In the genomic region with DNA sequence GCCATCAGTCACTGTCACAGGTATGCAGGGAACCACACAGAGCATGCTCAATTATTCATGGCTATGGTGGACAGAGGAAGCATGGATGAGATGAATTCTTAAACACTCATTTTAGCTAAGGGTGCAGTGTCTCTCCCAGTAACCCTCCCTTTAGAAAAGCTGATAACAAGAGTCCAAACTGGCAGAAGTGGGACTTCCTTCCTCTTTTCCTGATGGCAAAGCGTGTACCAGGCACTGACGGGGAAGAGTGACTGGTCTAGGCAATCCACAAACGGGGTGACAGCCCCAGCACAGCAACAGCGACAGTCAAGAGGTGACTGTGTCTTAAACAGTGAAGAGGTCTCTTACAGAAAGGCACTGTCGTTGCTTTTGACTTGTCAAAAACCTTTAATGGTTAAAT, we compare ENCODE assay signal across 26 mouse cellular contexts. TPM values are rescaled to one million over a fixed set of nuclear protein-coding genes. Genes with fewer than 3 reads are reported as not detected.
DNase-seq lines count a peak whose midpoint lies in the region; ATAC-seq and TF ChIP-seq lines count a peak whose summit lies in the region.
"Had no signal": no experiment of that assay in that cellular context is flagged by ENCODE, and none has a peak within 500 bp of the region (broad histone marks: within the 10 kb centered on the region; RNA-seq: fewer than 3 reads in every experiment).

No protein-coding gene starts in this region.

- H3K9me3 ChIP-seq in hindbrain, embryonic 15.5 days = no peaks in the 10 kb centered on the region
- no peaks in the 10 kb centered on the region for H3K9me3 ChIP-seq in hindbrain, postnatal 0 days (ENCODE audit: low read length)
- H3K9me3 ChIP-seq in MEL (replicated peaks; ENCODE audit: insufficient read depth, low read length) = no peaks in the 10 kb centered on the region
- H3K9me3 ChIP-seq in stomach, postnatal 0 days (ENCODE audit: control insufficient read depth, low read length) = no peaks in the 10 kb centered on the region
- H3K9me3 ChIP-seq: embryonic facial prominence, embryonic 10.5 days; forebrain, embryonic 13.5 days; G1E; heart, embryonic 12.5 days; hindbrain, embryonic 10.5 days had no signal

- TF ChIP-seq POLR2A in MEL (IDR thresholded peaks at IDR 0.05; ENCODE audit: control insufficient read depth in 1 of 2, insufficient read depth in 1 of 2, low read depth in 1 of 2, low read length in 2 of 2, poor library complexity in 1 of 2) = no peak
- no peak for TF ChIP-seq POLR2A in bone marrow macrophage, adult 2 months (IDR thresholded peaks at IDR 0.05; ENCODE audit: borderline replicate concordance, low read depth, low read length)

- H3K27me3 ChIP-seq in hindbrain, embryonic 15.5 days = no peaks in the 10 kb centered on the region
- H3K27me3 ChIP-seq in hindbrain, postnatal 0 days (ENCODE audit: insufficient read depth, low read length) = no peaks in the 10 kb centered on the region
- no peaks in the 10 kb centered on the region for H3K27me3 ChIP-seq in MEL (ENCODE audit: control insufficient read depth in 1 of 2, insufficient read depth in 2 of 2, low read length in 2 of 2)
- no peaks in the 10 kb centered on the region for H3K27me3 ChIP-seq in stomach, postnatal 0 days (ENCODE audit: control insufficient read depth, insufficient read depth, low read length)
- H3K27me3 ChIP-seq: forebrain, embryonic 13.5 days; heart, embryonic 12.5 days; Patski had no signal

- no peak overlapping the region for H3K4me2 ChIP-seq in hindbrain, embryonic 15.5 days
- no peak overlapping the region for H3K4me2 ChIP-seq in hindbrain, postnatal 0 days (ENCODE audit: low read depth, low read length)
- no peak overlapping the region for H3K4me2 ChIP-seq in stomach, postnatal 0 days (replicated peaks; ENCODE audit: low read depth)
- H3K4me2 ChIP-seq: forebrain, embryonic 13.5 days; heart, embryonic 12.5 days had no signal

- no peaks in the 10 kb centered on the region; the same call in 1 of the 2 replicates for H3K79me2 ChIP-seq in MEL (ENCODE audit: control insufficient read depth, insufficient read depth, low read length, poor library complexity)

- peaks cover 60% of the 10 kb centered on the region for H3K36me3 ChIP-seq in hindbrain, embryonic 15.5 days
- H3K36me3 ChIP-seq in hindbrain, postnatal 0 days (ENCODE audit: insufficient read depth, low read length) = peaks cover 35% of the 10 kb centered on the region
- peaks cover 13 to 32% of the 10 kb centered on the region in 2 experiments for H3K36me3 ChIP-seq in MEL (ENCODE audit: control insufficient read depth in 1 of 2, insufficient read depth in 2 of 2, low read length in 2 of 2)
- H3K36me3 ChIP-seq in stomach, postnatal 0 days (ENCODE audit: control insufficient read depth, insufficient read depth, low read length) = peaks cover 26% of the 10 kb centered on the region

- 0 out of 2 replicates have a peak overlapping the region, but pooled peaks have one; percentile 25 for H3K27ac ChIP-seq in hindbrain, embryonic 15.5 days (replicated peaks)
- no peak overlapping the region for H3K27ac ChIP-seq in hindbrain, postnatal 0 days
- H3K27ac ChIP-seq in MEL (ENCODE audit: control insufficient read depth, low read depth, low read length) = no peak overlapping the region
- H3K27ac ChIP-seq in bone marrow macrophage, adult 2 months (ENCODE audit: insufficient read depth, low read depth, low read length) = peak overlapping the region; percentile 18; the same call in 1 of the 2 replicates
- H3K27ac ChIP-seq in stomach, postnatal 0 days (replicated peaks) = no peak overlapping the region
- H3K27ac ChIP-seq: embryonic facial prominence, embryonic 10.5 days; forebrain, embryonic 13.5 days; gastrocnemius, adult 2 months; heart, adult 2 months; hindbrain, embryonic 10.5 days had no signal

- ATAC-seq in hindbrain, embryonic 15.5 days (ENCODE audit: low FRiP score, low read depth) = no peak
- no peak for ATAC-seq in hindbrain, postnatal 0 days
- no peak for ATAC-seq in stomach, postnatal 0 days (ENCODE audit: low FRiP score, low TSS enrichment)
- ATAC-seq: activated CD4-positive, CD25-positive, alpha-beta regulatory T cell, adult 4 months; CD4-positive, CD25-positive, alpha-beta regulatory T cell, adult 4 months; forebrain, embryonic 13.5 days; inflammation-experienced regulatory T-cells, adult 6 months; intestine, postnatal 0 days; Patski had no signal

- no peaks in the 10 kb centered on the region for H3K4me1 ChIP-seq in hindbrain, embryonic 15.5 days (replicated peaks)
- H3K4me1 ChIP-seq in hindbrain, postnatal 0 days (ENCODE audit: insufficient read depth, low read length) = no peaks in the 10 kb centered on the region
- peaks cover 6 to 10% of the 10 kb centered on the region in 2 experiments; a peak in 3 of 4 replicates for H3K4me1 ChIP-seq in MEL (ENCODE audit: control insufficient read depth in 1 of 2, insufficient read depth in 2 of 2, low read length in 2 of 2)
- H3K4me1 ChIP-seq in bone marrow macrophage, adult 2 months (ENCODE audit: control insufficient read depth, insufficient read depth, low read length) = peaks cover 15% of the 10 kb centered on the region
- no peaks in the 10 kb centered on the region for H3K4me1 ChIP-seq in stomach, postnatal 0 days (replicated peaks; ENCODE audit: control insufficient read depth, insufficient read depth)
- H3K4me1 ChIP-seq: embryonic facial prominence, embryonic 10.5 days; forebrain, embryonic 13.5 days; heart, embryonic 12.5 days; hindbrain, embryonic 10.5 days had no signal

- H3K4me3 ChIP-seq in hindbrain, embryonic 15.5 days = no peak overlapping the region
- no peak overlapping the region for H3K4me3 ChIP-seq in hindbrain, postnatal 0 days (ENCODE audit: low read length)
- H3K4me3 ChIP-seq in MEL (ENCODE audit: control insufficient read depth in 1 of 2, insufficient read depth in 1 of 2, low read depth in 2 of 2, low read length in 2 of 2) = no peak overlapping the region
- no peak overlapping the region for H3K4me3 ChIP-seq in bone marrow macrophage, adult 2 months (ENCODE audit: insufficient read depth, low read length)
- no peak overlapping the region for H3K4me3 ChIP-seq in stomach, postnatal 0 days (ENCODE audit: low read depth, low read length)
- H3K4me3 ChIP-seq: embryonic facial prominence, embryonic 10.5 days; forebrain, embryonic 13.5 days; gastrocnemius, adult 2 months; heart, adult 2 months; heart, embryonic 12.5 days; hindbrain, embryonic 10.5 days had no signal

- WGBS in hindbrain, embryonic 15.5 days = 80% methylated on average over 5 of the region's 5 CpGs
- 75% methylated on average over 5 of the region's 5 CpGs for WGBS in hindbrain, postnatal 0 days
- WGBS in stomach, postnatal 0 days = 88% methylated on average over 5 of the region's 5 CpGs

- no peak for TF ChIP-seq RAD21 in MEL (IDR thresholded peaks at IDR 0.05; ENCODE audit: low read depth, low read length)

- TF ChIP-seq CTCF in hindbrain, postnatal 0 days (IDR thresholded peaks at IDR 0.05; ENCODE audit: low read depth) = no peak
- no peak for TF ChIP-seq CTCF in MEL (IDR thresholded peaks at IDR 0.05 in 2 of 3, conservative IDR thresholded peaks at IDR 0.05 in 1 of 3; ENCODE audit: control insufficient read depth in 1 of 3, insufficient read depth in 1 of 3, low read depth in 2 of 3, low read length in 3 of 3, poor library complexity in 1 of 3, severe bottlenecking in 1 of 3)
- no peak for TF ChIP-seq CTCF in bone marrow macrophage, adult 2 months (IDR thresholded peaks at IDR 0.05; ENCODE audit: low read depth, low read length)
- no peak for TF ChIP-seq CTCF in stomach, postnatal 0 days (IDR thresholded peaks at IDR 0.05; ENCODE audit: low read depth)

- no peak overlapping the region for H3K9ac ChIP-seq in hindbrain, embryonic 15.5 days
- H3K9ac ChIP-seq in hindbrain, postnatal 0 days (replicated peaks; ENCODE audit: low read length) = no peak overlapping the region
- H3K9ac ChIP-seq in MEL (ENCODE audit: control insufficient read depth, low read depth, low read length, poor library complexity, severe bottlenecking) = no peak overlapping the region
- no peak overlapping the region for H3K9ac ChIP-seq in stomach, postnatal 0 days (ENCODE audit: low read length)
- H3K9ac ChIP-seq: forebrain, embryonic 13.5 days; heart, embryonic 12.5 days had no signal

- DNase-seq in hindbrain, postnatal 0 days (ENCODE audit: low spot score) = no peak
- DNase-seq in MEL (ENCODE audit: low read depth, low spot score) = peak; percentile 48
- DNase-seq in stomach, postnatal 0 days (ENCODE audit: low spot score) = peak; percentile 7
- DNase-seq in urinary bladder, adult 2 months (ENCODE audit: low spot score) = no peak
- no peak for DNase-seq in cerebellum, adult 11 months
- DNase-seq: adrenal gland, postnatal 36 days; B cell, adult 2 months; cerebellum, adult 11-12 months; cerebellum, adult 9-10 months; cerebellum, postnatal 36 days; gastrocnemius, adult 2 months; gastrocnemius, postnatal 36 days; heart, adult 2 months; kidney, adult 8-10 months had no signal

- TF ChIP-seq EP300 in MEL (IDR thresholded peaks at IDR 0.05; ENCODE audit: low read depth in 1 of 2, low read length in 2 of 2) = 0 out of 4 replicates have a peak, but pooled peaks of 1 of the 2 experiments have one; percentile 15
- TF ChIP-seq EP300 in stomach, postnatal 0 days (optimal IDR thresholded peaks at IDR 0.05) = no peak

TF ChIP-seq in MEL, 35 proteins besides CTCF, POLR2A, EP300 and RAD21:
- TF ChIP-seq MAZ (IDR thresholded peaks at IDR 0.05; ENCODE audit: low read depth, low read length) (no peak), GATA1 (IDR thresholded peaks at IDR 0.05; ENCODE audit: low read depth, low read length) (peak; percentile 37; the same call in 1 of the 2 replicates)

RNA-seq across cellular contexts. Expression of a gene that starts 24.5 kb away (rescaled TPM):
- polyA plus RNA-seq in hindbrain, embryonic 15.5 days (2015; fragmentation: Nextera tagmentation; extraction: Ambion mirVana) = 8.2 and 8.5 TPM in 2 replicates
- total RNA-seq in hindbrain, postnatal 0 days (2014; rRNA removed) = 24.2 and 25.0 TPM in 2 replicates
- polyA plus RNA-seq in hindbrain, postnatal 0 days (2015; fragmentation: Nextera tagmentation; extraction: Ambion mirVana) = 4.7 and 4.8 TPM in 2 replicates
- 9.9 and 10.2 TPM in 2 replicates for total RNA-seq in MEL (2012; rRNA removed)
- polyA plus RNA-seq in MEL (2012; ENCODE audit: insufficient read depth in 1 of 2, insufficient read length in 2 of 2, low read depth in 1 of 2, low replicate concordance in 2 of 2, missing spikeins in 1 of 2) = 10 to 100 TPM; 29.6 to 52.7 TPM
- 19.2 and 20.4 TPM in 2 replicates for polyA plus RNA-seq in bone marrow macrophage, adult 2 months (2012; ENCODE audit: insufficient read depth, insufficient read length, missing spikeins)
- polyA plus RNA-seq in stomach, postnatal 0 days (2015; fragmentation: Nextera tagmentation; extraction: Ambion mirVana) = 2.7 and 2.9 TPM in 2 replicates
- polyA plus RNA-seq in urinary bladder, adult 2 months (2012; rRNA removed) = 15.9 and 27.2 TPM in 2 replicates

Comparison
In these comparisons a context has a peak if more than half of its experiments do, and no peak if none do; other contexts are left out.
1. H3K27ac ChIP-seq: peak in hindbrain, embryonic 15.5 days (single experiment) and bone marrow macrophage, adult 2 months (single experiment); none in hindbrain, postnatal 0 days (single experiment), MEL (single experiment) and stomach, postnatal 0 days (single experiment).
2. DNase-seq: peak in MEL (single experiment) and stomach, postnatal 0 days (single experiment); none in hindbrain, postnatal 0 days (single experiment), urinary bladder, adult 2 months (single experiment) and cerebellum, adult 11 months (single experiment).